Mouse (Mus musculus) liver, embryonic 14.5 days (tissue): ENCODE data around the gene Pofut1.

ENCODE experiments used
- CTCF ChIP-seq: IDR thresholded peaks from 2 replicates; pipeline ENCODE4 v1.5.1; 2016; ENCODE audit warnings: antibody characterized with exemption, low read depth, control low read depth
- EP300 ChIP-seq: IDR thresholded peaks from 2 replicates; pipeline ENCODE4 v1.6.1; 2016; ENCODE audit warnings: antibody characterized with exemption, low read depth

GRCm38 (mm10) chr2:153215421-153215820 lies 25.9 kb upstream of the Pofut1 start:
- TF ChIP-seq EP300 (no peak), CTCF (no peak; the same call in 1 of the 2 replicates)
